Mouse (Mus musculus) hindbrain, embryonic 14.5 days (tissue): ENCODE data around the gene Tgfbr2. TPM values are rescaled to one million over a fixed set of nuclear protein-coding genes. Genes with fewer than 3 reads are reported as not detected.
"Not testable (repeated sequence)": the region's sequence is repeated elsewhere in the genome, so short reads cannot be mapped to it uniquely, and the experiment has no call there.

Experiments
- ATAC-seq: fragments of 200-750 bp; cut with Nextera tagmentation; 2 replicates; pipeline ENCODE4 v1.8.0; 2017; ENCODE audit warnings: moderate number of reproducible peaks, mild to moderate bottlenecking, moderate TSS enrichment, moderate library complexity; ENCODE audit not compliant: low FRiP score
- DNase-seq: peaks from one replicate; pipeline ENCODE4 v3.0.0-alpha.2; 2015; ENCODE audit warnings: low spot score
- H3K27ac ChIP-seq: fragments of 300-500 bp; sonication (generic); 2 replicates; pipeline ENCODE4 v1.5.1; 2014; ENCODE audit warnings: mild to moderate bottlenecking, moderate library complexity
- H3K27me3 ChIP-seq: fragments of 300-500 bp; sonication (generic); 2 replicates; pipeline ENCODE4 v1.6.1; 2014; ENCODE audit warnings: mild to moderate bottlenecking, low read length, mixed read lengths; ENCODE audit not compliant: control insufficient read depth, insufficient read depth
- H3K36me3 ChIP-seq: fragments of 300-500 bp; sonication (generic); replicated peaks from 2 replicates; pipeline ENCODE4 v1.6.1; 2014; ENCODE audit not compliant: control insufficient read depth, insufficient read depth
- H3K4me1 ChIP-seq: fragments of 300-500 bp; sonication (generic); replicated peaks from 2 replicates; pipeline ENCODE4 v1.6.1; 2014; ENCODE audit warnings: antibody characterized with exemption, low read length, mixed read lengths; ENCODE audit not compliant: control insufficient read depth, insufficient read depth
- H3K4me2 ChIP-seq: fragments of 300-500 bp; sonication (generic); replicated peaks from 2 replicates; pipeline ENCODE4 v1.6.1; 2014; ENCODE audit warnings: mild to moderate bottlenecking, moderate library complexity
- H3K4me3 ChIP-seq: fragments of 300-500 bp; sonication (generic); replicated peaks from 2 replicates; pipeline ENCODE4 v1.5.1; 2014; ENCODE audit warnings: mild to moderate bottlenecking, low read length
- H3K9ac ChIP-seq: fragments of 300-500 bp; sonication (generic); 2 replicates; pipeline ENCODE4 v1.6.1; 2014
- H3K9me3 ChIP-seq: fragments of 300-500 bp; sonication (generic); 2 replicates; pipeline ENCODE4 v1.6.1; 2016; ENCODE audit warnings: low read length; ENCODE audit not compliant: control insufficient read depth
- WGBS: fragments of 180-500 bp; shearing (Covaris S2); extraction: QIAGEN DNeasy Blood & Tissue Kit; methylation state at CpG from one replicate; pipeline ENCODE4 v1.1.7; 2014; 5-methylcytosine and 5-hydroxymethylcytosine counted together
- polyA plus RNA-seq: library from polyadenylated mRNA; unstranded; fragments of >200 nt; fragmentation: Nextera tagmentation; extraction: Ambion mirVana; gene quantifications from 2 replicates; pipeline ENCODE4 v1.2.1, GENCODE M21; 2014

Tgfbr2 gene
- polyA plus RNA-seq, 1 experiment from 2014 or later, result 11.4 TPM

DNA sequence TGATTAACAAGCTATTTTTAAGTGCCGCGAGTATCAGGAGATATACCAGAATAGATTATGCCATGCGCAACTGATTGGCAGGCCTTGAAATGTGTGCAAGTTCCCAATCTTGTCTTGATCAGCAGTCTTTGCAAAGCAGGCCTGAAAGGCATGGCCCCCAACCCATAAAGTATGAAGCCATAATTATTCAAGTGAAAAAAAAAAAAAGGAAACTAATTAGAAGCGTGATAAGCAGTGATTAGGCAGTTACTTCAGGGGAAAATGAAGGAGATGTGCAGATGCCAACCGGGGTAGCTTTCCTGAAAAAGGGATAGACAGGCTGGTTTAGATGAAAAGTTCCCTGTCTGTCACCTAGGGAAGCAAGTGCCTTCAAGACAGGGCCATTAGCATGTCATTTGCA lies 91.9 kb downstream of the Tgfbr2 start:
- Histone ChIP-seq H3K27ac (no peak overlapping the region), H3K4me1 (no peaks in the 10 kb centered on the region), H3K9ac (no peak overlapping the region), H3K9me3 (no peaks in the 10 kb centered on the region), H3K27me3 (no peaks in the 10 kb centered on the region), H3K4me2 (no peak overlapping the region), H3K36me3 (no peaks in the 10 kb centered on the region), H3K4me3 (no peak overlapping the region)
- WGBS, result 78% methylated on average over 5 of the region's 5 CpGs
- ATAC-seq, result no peak
- DNase-seq, result no peak

DNA sequence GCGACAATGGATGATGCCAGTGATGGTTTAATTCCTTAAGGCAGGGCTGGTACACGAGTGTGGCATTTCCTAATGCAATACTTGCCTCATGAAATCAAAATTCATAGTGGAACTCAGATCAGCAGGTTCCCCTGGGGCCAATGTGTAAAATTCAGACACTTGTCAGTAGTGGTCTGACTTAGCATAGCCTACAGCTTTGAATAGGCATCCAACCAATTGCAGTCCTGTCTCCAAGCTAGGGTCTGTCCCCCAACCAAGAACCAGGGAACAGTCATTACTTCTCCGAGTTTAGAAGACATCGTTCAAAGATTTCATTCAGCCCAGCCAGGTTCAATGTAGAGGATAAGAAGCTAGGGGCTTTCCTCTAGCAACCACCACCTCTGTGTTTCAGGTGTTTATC lies 93.4 kb downstream of the Tgfbr2 start:
- Histone ChIP-seq H3K4me2 (no peak overlapping the region), H3K4me1 (no peaks in the 10 kb centered on the region), H3K36me3 (no peaks in the 10 kb centered on the region), H3K9ac (no peak overlapping the region), H3K27ac (no peak overlapping the region), H3K4me3 (no peak overlapping the region), H3K27me3 (no peaks in the 10 kb centered on the region), H3K9me3 (no peaks in the 10 kb centered on the region)
- 82% methylated on average over 4 of the region's 4 CpGs for WGBS
- DNase-seq, result no peak
- ATAC-seq, result no peak

DNA sequence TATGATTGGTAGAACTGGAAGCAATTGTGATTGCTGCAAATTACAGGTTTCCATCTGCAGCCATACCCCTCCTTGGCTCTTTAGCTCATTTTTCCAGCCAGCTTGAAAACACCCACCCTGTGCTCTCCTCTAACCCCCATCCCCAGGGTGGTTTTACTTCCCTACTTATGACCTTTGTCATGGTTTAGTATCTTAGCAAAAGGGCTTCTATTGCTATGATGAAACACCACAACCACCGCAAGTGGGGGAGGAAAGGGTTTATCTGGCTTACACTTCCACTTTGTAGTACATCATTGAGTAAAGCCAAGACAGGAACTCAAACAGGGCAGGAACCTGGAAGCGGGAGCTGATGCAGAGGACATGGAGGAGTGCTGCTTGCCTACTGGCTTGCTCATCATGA lies 97.7 kb downstream of the Tgfbr2 start:
- Histone ChIP-seq H3K9ac (no peak overlapping the region), H3K27ac (no peak overlapping the region), H3K9me3 (no peaks in the 10 kb centered on the region), H3K36me3 (no peaks in the 10 kb centered on the region), H3K4me2 (no peak overlapping the region), H3K4me1 (no peaks in the 10 kb centered on the region), H3K4me3 (no peak overlapping the region), H3K27me3 (no peaks in the 10 kb centered on the region)
- ATAC-seq (no peak), DNase-seq (no peak)
- 98% methylated on average over 2 of the region's 2 CpGs for WGBS

DNA sequence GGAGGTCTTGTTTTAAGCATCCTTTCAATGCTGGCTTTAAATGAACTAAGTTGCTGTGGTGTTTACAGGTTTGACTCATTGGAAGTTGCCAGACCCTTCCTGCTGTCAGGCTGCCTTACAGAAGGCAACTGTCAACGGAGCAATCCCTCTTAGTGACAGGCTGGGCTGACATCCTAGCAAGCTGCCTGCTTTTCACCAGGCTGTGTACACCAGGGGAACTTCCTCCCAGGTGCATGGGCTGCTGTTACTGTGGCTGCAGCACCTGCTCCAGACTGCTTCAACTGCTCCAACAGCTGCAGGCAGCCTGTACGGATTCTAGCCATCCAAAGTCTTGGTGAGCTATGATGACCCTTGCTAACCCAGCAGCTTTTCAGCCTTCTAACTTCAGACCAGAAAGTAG lies 98.2 kb downstream of the Tgfbr2 start:
- Histone ChIP-seq H3K27me3 (no peaks in the 10 kb centered on the region), H3K4me1 (no peaks in the 10 kb centered on the region), H3K9me3 (no peaks in the 10 kb centered on the region), H3K4me3 (no peak overlapping the region), H3K36me3 (no peaks in the 10 kb centered on the region), H3K27ac (no peak overlapping the region), H3K4me2 (no peak overlapping the region), H3K9ac (no peak overlapping the region)
- WGBS, result 76% methylated on average over 2 of the region's 2 CpGs
- ATAC-seq (no peak), DNase-seq (no peak)

DNA sequence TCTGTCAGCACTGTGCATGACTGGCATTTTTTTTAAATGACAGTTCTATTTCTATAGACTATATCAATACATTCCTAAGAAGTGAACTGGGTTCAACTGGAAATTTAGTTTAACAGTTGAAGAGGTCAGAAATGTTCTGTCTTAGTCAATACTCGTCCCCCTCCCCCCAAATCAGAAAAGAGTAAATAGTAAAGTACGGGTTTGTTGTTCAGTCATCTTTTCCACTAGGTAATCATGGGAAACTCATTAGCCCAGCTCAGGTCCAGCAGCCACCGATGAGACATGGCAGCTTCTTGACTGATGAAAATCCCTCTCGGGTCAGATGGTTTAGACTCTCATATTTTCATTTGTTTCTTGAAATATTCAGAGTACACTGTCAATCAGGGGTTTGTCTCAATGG lies 99.0 kb downstream of the Tgfbr2 start:
- no peak overlapping the region for H3K9ac ChIP-seq
- ATAC-seq (no peak), DNase-seq (no peak)
- H3K9me3 ChIP-seq, result no peaks in the 10 kb centered on the region
- H3K4me1 ChIP-seq, result no peaks in the 10 kb centered on the region
- no peak overlapping the region for H3K27ac ChIP-seq
- WGBS, result 75% methylated on average over 4 of the region's 4 CpGs
- H3K36me3 ChIP-seq, result no peaks in the 10 kb centered on the region
- no peak overlapping the region for H3K4me2 ChIP-seq
- H3K27me3 ChIP-seq, result no peaks in the 10 kb centered on the region
- H3K4me3 ChIP-seq, result no peak overlapping the region

DNA sequence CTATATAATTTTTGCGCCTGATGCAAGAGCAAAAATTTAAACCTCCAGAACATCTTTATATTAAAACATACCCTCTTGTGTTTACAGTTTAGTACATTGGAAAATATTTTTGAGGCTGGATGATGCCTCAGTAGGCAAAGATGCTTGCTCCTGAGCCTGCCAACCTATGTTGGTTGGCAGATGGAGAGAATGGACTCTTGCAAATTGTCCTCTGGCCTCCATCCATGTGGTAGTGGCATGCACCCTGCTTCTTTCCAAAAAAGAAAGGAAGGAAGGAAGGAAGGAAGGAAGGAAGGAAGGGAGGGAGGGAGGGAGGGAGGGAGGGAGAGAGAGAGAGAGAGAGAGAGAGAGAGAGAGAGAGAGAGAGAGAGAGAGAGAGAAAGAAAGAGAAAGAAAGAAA lies 103.6 kb downstream of the Tgfbr2 start:
- not testable (repeated sequence) for H3K4me3 ChIP-seq, H3K27me3 ChIP-seq, H3K9me3 ChIP-seq, ATAC-seq, H3K4me1 ChIP-seq, H3K27ac ChIP-seq, DNase-seq, H3K4me2 ChIP-seq, H3K9ac ChIP-seq, H3K36me3 ChIP-seq
- WGBS, result 100% methylated on average over 1 of the region's 1 CpGs

DNA sequence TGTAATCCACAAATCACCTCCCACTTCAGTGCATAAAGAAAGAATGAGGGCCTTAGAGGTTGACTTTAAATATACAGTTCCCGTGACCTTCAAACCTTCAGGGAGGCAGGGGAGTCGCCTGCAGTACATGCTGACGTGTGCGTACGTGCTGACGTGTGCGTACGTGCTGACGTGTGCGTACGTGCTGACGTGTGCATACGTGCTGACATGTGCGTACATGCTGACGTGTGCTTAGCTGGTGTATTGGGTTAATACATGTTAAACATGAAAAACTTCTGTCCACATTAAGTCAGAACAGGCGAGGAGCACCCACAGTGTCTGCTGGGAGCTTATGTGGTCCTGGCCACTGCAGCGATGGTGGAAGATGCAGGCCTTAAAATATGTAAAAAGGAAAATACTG lies 110.4 kb downstream of the Tgfbr2 start:
- Histone ChIP-seq H3K4me1 (no peaks in the 10 kb centered on the region), H3K4me2 (no peak overlapping the region), H3K27ac (no peak overlapping the region), H3K27me3 (no peaks in the 10 kb centered on the region), H3K9ac (no peak overlapping the region), H3K9me3 (no peaks in the 10 kb centered on the region), H3K36me3 (no peaks in the 10 kb centered on the region), H3K4me3 (no peak overlapping the region)
- DNase-seq (no peak), ATAC-seq (no peak)
- 88% methylated on average over 17 of the region's 17 CpGs for WGBS

DNA sequence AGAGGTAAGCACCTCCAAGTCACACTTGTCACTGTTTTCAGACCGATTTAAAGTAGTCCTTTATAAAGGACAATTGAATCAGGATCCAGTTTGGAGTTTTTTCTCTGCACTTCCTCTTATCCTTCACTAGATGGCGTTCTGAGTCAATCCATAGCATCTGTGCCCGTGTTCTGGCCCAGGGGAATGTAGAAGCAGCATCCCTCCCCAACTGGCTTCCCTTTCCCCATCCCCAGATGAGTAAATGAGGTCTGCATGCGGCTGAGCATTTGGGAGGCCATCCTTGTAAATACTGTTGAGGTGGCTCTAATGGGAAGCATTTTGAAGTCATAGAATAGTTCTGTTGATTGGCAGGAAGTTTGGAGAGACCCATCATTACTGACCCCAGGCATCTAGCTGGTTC lies 114.5 kb downstream of the Tgfbr2 start:
- Histone ChIP-seq H3K36me3 (no peaks in the 10 kb centered on the region), H3K27me3 (no peaks in the 10 kb centered on the region), H3K27ac (no peak overlapping the region), H3K4me2 (no peak overlapping the region), H3K4me3 (no peak overlapping the region), H3K9me3 (no peaks in the 10 kb centered on the region), H3K4me1 (no peaks in the 10 kb centered on the region), H3K9ac (no peak overlapping the region)
- ATAC-seq (no peak), DNase-seq (peak; percentile 45)
- 17% methylated on average over 4 of the region's 4 CpGs for WGBS

DNA sequence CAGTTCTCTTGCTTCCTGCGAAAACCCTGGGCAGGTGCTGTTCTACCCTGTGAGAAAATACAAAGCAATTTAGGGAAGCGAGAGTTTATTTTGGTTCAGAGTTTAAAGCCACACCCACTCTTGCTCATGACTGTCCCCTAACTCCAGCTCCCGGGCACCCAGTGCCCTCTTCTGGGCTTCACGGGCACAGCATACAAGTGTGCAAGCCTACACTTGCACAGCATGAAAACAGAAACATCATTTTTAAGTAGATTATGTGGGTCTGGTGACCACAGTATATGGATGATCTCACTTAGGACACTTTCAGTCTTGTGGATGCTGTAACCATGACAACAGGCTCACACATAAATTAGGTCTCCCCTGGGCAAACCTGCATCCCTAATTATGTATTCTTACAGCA lies 116.0 kb downstream of the Tgfbr2 start:
- H3K9ac ChIP-seq, result no peak overlapping the region
- no peak overlapping the region for H3K4me3 ChIP-seq
- H3K27ac ChIP-seq, result no peak overlapping the region
- H3K4me2 ChIP-seq, result no peak overlapping the region
- H3K4me1 ChIP-seq, result no peaks in the 10 kb centered on the region
- no peak for DNase-seq
- 74% methylated on average over 4 of the region's 4 CpGs for WGBS
- no peaks in the 10 kb centered on the region for H3K36me3 ChIP-seq
- no peaks in the 10 kb centered on the region for H3K27me3 ChIP-seq
- ATAC-seq, result no peak
- H3K9me3 ChIP-seq, result no peaks in the 10 kb centered on the region

DNA sequence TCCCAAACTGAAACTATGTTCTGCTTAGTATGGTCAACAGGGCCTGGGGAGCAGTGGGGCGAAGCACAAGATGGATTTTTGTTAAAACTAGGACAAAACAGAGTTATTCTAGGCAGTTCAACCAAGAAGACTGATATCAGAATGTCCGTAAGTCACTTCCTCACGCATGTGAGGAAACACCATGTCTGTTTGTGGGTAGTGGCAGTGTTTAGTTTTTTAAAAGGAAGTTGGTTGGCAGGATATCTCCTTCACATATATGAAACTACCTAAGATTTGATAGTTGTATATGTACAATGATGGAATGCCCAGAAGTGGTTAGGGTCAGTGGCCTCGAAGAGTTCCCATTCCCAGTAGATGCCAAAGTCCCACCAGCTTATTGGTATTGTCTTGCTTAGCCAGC lies 116.7 kb downstream of the Tgfbr2 start:
- no peaks in the 10 kb centered on the region for H3K9me3 ChIP-seq
- WGBS, result 93% methylated on average over 4 of the region's 4 CpGs
- no peak for ATAC-seq
- no peaks in the 10 kb centered on the region for H3K27me3 ChIP-seq
- H3K27ac ChIP-seq, result no peak overlapping the region
- H3K4me2 ChIP-seq, result no peak overlapping the region
- no peak overlapping the region for H3K4me3 ChIP-seq
- H3K9ac ChIP-seq, result no peak overlapping the region
- no peaks in the 10 kb centered on the region for H3K36me3 ChIP-seq
- no peaks in the 10 kb centered on the region for H3K4me1 ChIP-seq
- DNase-seq, result no peak
